Mouse (Mus musculus) liver, adult 2 months (tissue): ENCODE results near the gene Slc9a9. TPM values are rescaled to one million over a fixed set of nuclear protein-coding genes. Genes with fewer than 3 reads are reported as not detected.

Experiments used
- DNase-seq: peaks from one replicate; pipeline ENCODE4 v3.0.0-alpha.2; 2011; ENCODE audit warnings: low read depth, low spot score; ENCODE audit errors: extremely low read depth
- H3K27ac ChIP-seq: fragments of 200-500 bp; replicated peaks from 2 replicates; pipeline ENCODE4 v1.5.1; 2012; ENCODE audit warnings: low read depth, mild to moderate bottlenecking, control low read depth, inconsistent platforms, low read length; ENCODE audit not compliant: insufficient read depth
- H3K27me3 ChIP-seq: fragments of 200-500 bp; 2 replicates; pipeline ENCODE4 v1.6.1; 2012; ENCODE audit warnings: mild to moderate bottlenecking, moderate library complexity, low read length, inconsistent platforms; ENCODE audit not compliant: control insufficient read depth, insufficient read depth
- H3K36me3 ChIP-seq: fragments of 200-500 bp; 2 replicates; pipeline ENCODE4 v1.6.1; 2012; ENCODE audit warnings: low read length, inconsistent platforms; ENCODE audit not compliant: control insufficient read depth, insufficient read depth
- H3K4me1 ChIP-seq: fragments of 200-500 bp; 2 replicates; pipeline ENCODE4 v1.6.1; 2011; ENCODE audit warnings: low read length; ENCODE audit not compliant: control insufficient read depth, insufficient read depth
- H3K4me3 ChIP-seq: fragments of 200-500 bp; 2 replicates; pipeline ENCODE4 v1.5.1; 2011; ENCODE audit warnings: low read depth, mild to moderate bottlenecking, control low read depth, low read length, moderate library complexity; ENCODE audit not compliant: insufficient read depth
- H3K79me2 ChIP-seq: fragments of 200-500 bp; 2 replicates; pipeline ENCODE4 v1.6.1; 2012; ENCODE audit warnings: inconsistent platforms, mild to moderate bottlenecking, low read length, moderate library complexity; ENCODE audit not compliant: control insufficient read depth, insufficient read depth
- H3K9ac ChIP-seq: fragments of 200-500 bp; 2 replicates; pipeline ENCODE4 v1.6.1; 2012; ENCODE audit warnings: low read depth, mild to moderate bottlenecking, control low read depth, inconsistent platforms, low read length
- CTCF ChIP-seq: fragments of 200-500 bp; IDR thresholded peaks from 2 replicates; pipeline ENCODE4 v1.5.1; 2011; ENCODE audit warnings: low read depth, low read length, control low read depth
- POLR2A ChIP-seq: fragments of 200-500 bp; IDR thresholded peaks from 2 replicates; pipeline ENCODE4 v1.6.1; 2011; ENCODE audit warnings: low read length, control low read depth; ENCODE audit not compliant: insufficient read depth; ENCODE audit errors: extremely low read depth
- WGBS: fragments of 180-500 bp; shearing (Covaris S2); methylation state at CpG from one replicate; pipeline ENCODE4 v1.1.7; 2018; 5-methylcytosine and 5-hydroxymethylcytosine counted together
- polyA plus RNA-seq: library from polyadenylated mRNA; depleted of rRNA; stranded (reverse); fragments of >200 nt; gene quantifications from 2 replicates; pipeline ENCODE4 v1.2.3, GENCODE M21; 2012
- total RNA-seq: library from RNA; depleted of rRNA; stranded (reverse); fragments of >200 nt; gene quantifications from 2 replicates; pipeline ENCODE4 v1.2.3, GENCODE M21; 2014

The Slc9a9 gene
- total and polyA plus RNA-seq, 2 experiments, result 1.7 to 6.0 TPM

GRCm38 (mm10) chr9:94678021-94678655 lies 8.4 kb downstream of the Slc9a9 start:
- no peak overlapping the region for H3K9ac ChIP-seq
- H3K27me3 ChIP-seq, result no peaks in the 10 kb centered on the region
- no peaks in the 10 kb centered on the region for H3K79me2 ChIP-seq
- TF ChIP-seq POLR2A (no peak), CTCF (no peak)
- no peak for DNase-seq
- 58% methylated on average over 3 of the region's 3 CpGs for WGBS
- no peak overlapping the region for H3K4me3 ChIP-seq
- no peak overlapping the region for H3K27ac ChIP-seq
- H3K4me1 ChIP-seq, result 0 out of 2 replicates have a peak, but pooled peaks cover 2% of the 10 kb centered on the region
- H3K36me3 ChIP-seq, result no peaks in the 10 kb centered on the region

DNA sequence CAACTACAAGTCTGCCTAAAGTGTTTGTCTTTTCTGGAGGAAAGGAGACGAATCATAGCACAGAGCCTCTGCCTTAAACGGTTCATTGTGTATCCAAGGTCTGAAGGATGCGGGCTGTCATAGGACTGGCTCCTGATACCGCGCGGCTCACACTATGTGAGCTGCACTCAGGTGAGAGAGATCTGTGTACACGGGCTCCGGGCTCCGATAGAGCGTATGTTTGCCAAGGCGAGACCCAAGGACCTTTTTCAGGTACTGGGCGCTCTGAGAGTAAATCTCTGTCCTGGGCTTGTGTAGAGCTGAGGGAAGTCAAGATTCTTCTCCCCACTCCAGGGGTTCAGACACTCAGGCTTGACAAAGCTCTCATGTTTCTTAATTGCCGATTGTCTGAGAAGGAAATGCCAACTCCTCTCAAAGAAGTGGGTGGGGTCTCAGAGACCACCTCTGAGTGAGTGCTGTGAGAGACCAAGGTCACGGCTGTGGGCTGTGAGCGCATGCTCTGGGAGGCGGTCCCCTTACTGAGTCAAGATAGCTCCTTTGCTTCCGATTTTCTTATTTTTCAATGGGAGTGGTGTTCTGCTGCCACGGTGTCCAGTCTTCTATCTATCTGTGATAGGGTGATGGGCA lies 10.9 kb downstream of the Slc9a9 start:
- H3K79me2 ChIP-seq, result no peaks in the 10 kb centered on the region
- TF ChIP-seq CTCF (no peak), POLR2A (no peak)
- no peak for DNase-seq
- no peak overlapping the region for H3K27ac ChIP-seq
- H3K36me3 ChIP-seq, result no peaks in the 10 kb centered on the region
- 0 out of 2 replicates have a peak, but pooled peaks cover 2% of the 10 kb centered on the region for H3K4me1 ChIP-seq
- WGBS, result 61% methylated on average over 18 of the region's 18 CpGs
- no peaks in the 10 kb centered on the region for H3K27me3 ChIP-seq
- no peak overlapping the region for H3K4me3 ChIP-seq
- no peak overlapping the region for H3K9ac ChIP-seq

GRCm38 (mm10) chr9:94681095-94681487 lies 11.4 kb downstream of the Slc9a9 start:
- no peak overlapping the region for H3K4me3 ChIP-seq
- H3K36me3 ChIP-seq, result no peaks in the 10 kb centered on the region
- no peaks in the 10 kb centered on the region for H3K79me2 ChIP-seq
- H3K27ac ChIP-seq, result no peak overlapping the region
- no peak overlapping the region for H3K9ac ChIP-seq
- 87% methylated on average over 8 of the region's 8 CpGs for WGBS
- DNase-seq, result no peak
- TF ChIP-seq POLR2A (no peak), CTCF (no peak)
- H3K27me3 ChIP-seq, result no peaks in the 10 kb centered on the region
- 0 out of 2 replicates have a peak, but pooled peaks cover 2% of the 10 kb centered on the region for H3K4me1 ChIP-seq

DNA sequence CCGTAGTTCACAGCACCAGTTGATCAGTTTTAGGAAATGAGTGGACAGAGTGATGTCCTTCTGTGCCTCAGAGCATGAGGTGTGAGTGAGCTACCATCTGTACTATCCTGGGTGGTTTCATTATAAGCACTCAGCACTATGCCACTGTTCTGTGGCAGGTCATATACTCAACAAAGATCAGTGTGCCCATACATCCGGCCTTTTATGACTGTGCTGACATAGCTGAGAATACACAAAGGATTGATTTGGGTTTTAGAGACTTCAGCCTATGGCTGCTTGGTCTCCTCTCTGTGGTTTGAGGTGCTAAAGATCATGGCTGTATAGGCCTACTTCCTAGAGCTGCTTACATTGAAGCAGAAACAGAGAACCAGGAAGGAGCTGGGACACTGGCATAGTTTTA lies 12.6 kb downstream of the Slc9a9 start:
- no peak for DNase-seq
- WGBS, result 87% methylated on average over 2 of the region's 2 CpGs
- no peaks in the 10 kb centered on the region for H3K36me3 ChIP-seq

GRCm38 (mm10) chr9:94685640-94686039 lies 15.9 kb downstream of the Slc9a9 start:
- no peak for TF ChIP-seq POLR2A
- TF ChIP-seq CTCF, result no peak

More for the DNA sequence above, 12.6 kb downstream of the Slc9a9 start:
- Histone ChIP-seq H3K27me3 (no peaks in the 10 kb centered on the region), H3K79me2 (no peaks in the 10 kb centered on the region), H3K4me3 (no peak overlapping the region), H3K9ac (no peak overlapping the region), H3K27ac (no peak overlapping the region), H3K4me1 (0 out of 2 replicates have a peak, but pooled peaks cover 2% of the 10 kb centered on the region)
- TF ChIP-seq CTCF (no peak), POLR2A (no peak)

GRCm38 (mm10) chr9:94686380-94686779 lies 16.7 kb downstream of the Slc9a9 start:
- H3K36me3 ChIP-seq, result no peaks in the 10 kb centered on the region
- H3K27ac ChIP-seq, result no peak overlapping the region
- no peak overlapping the region for H3K9ac ChIP-seq
- TF ChIP-seq POLR2A (no peak), CTCF (no peak)
- H3K27me3 ChIP-seq, result no peaks in the 10 kb centered on the region
- H3K79me2 ChIP-seq, result no peaks in the 10 kb centered on the region
- WGBS, result 80% methylated on average over 2 of the region's 2 CpGs
- H3K4me3 ChIP-seq, result no peak overlapping the region
- H3K4me1 ChIP-seq, result no peaks in the 10 kb centered on the region
- DNase-seq, result no peak

More at GRCm38 (mm10) chr9:94685640-94686039, 15.9 kb downstream of the Slc9a9 start:
- no peak overlapping the region for H3K4me3 ChIP-seq
- DNase-seq, result no peak
- no peak overlapping the region for H3K27ac ChIP-seq
- no peak overlapping the region for H3K9ac ChIP-seq
- H3K36me3 ChIP-seq, result no peaks in the 10 kb centered on the region
- H3K79me2 ChIP-seq, result no peaks in the 10 kb centered on the region
- H3K27me3 ChIP-seq, result no peaks in the 10 kb centered on the region
- no peaks in the 10 kb centered on the region for H3K4me1 ChIP-seq
- WGBS, result 81% methylated on average over 1 of the region's 1 CpGs
